Mouse (Mus musculus) stomach, postnatal 0 days (tissue): ENCODE data around the gene Smok2a. TPM values are rescaled to one million over a fixed set of nuclear protein-coding genes. Genes with fewer than 3 reads are reported as not detected.
"Not testable (repeated sequence)": the region's sequence is repeated elsewhere in the genome, so short reads cannot be mapped to it uniquely, and the experiment has no call there.

Experiments
- ATAC-seq: fragments of 200-750 bp; cut with Nextera tagmentation; 2 replicates; pipeline ENCODE4 v1.8.0; 2017; ENCODE audit not compliant: low FRiP score, low TSS enrichment
- DNase-seq: peaks from one replicate; pipeline ENCODE4 v3.0.0-alpha.2; 2016; ENCODE audit warnings: low spot score
- H3K27ac ChIP-seq: fragments of 300-500 bp; sonication (generic); replicated peaks from 2 replicates; pipeline ENCODE4 v1.5.1; 2014; ENCODE audit warnings: mild to moderate bottlenecking, control low read depth
- H3K27me3 ChIP-seq: fragments of 300-500 bp; sonication (generic); 2 replicates; pipeline ENCODE4 v1.6.1; 2014; ENCODE audit warnings: low read length; ENCODE audit not compliant: control insufficient read depth, insufficient read depth
- H3K36me3 ChIP-seq: fragments of 300-500 bp; sonication (generic); 2 replicates; pipeline ENCODE4 v1.6.1; 2014; ENCODE audit warnings: low read length, mixed read lengths; ENCODE audit not compliant: control insufficient read depth, insufficient read depth
- H3K4me1 ChIP-seq: fragments of 300-500 bp; sonication (generic); replicated peaks from 2 replicates; pipeline ENCODE4 v1.6.1; 2014; ENCODE audit warnings: antibody characterized with exemption; ENCODE audit not compliant: control insufficient read depth, insufficient read depth
- H3K4me2 ChIP-seq: fragments of 300-500 bp; sonication (generic); replicated peaks from 2 replicates; pipeline ENCODE4 v1.6.1; 2014; ENCODE audit warnings: low read depth, mild to moderate bottlenecking, control low read depth, moderate library complexity
- H3K4me3 ChIP-seq: fragments of 300-500 bp; sonication (generic); 2 replicates; pipeline ENCODE4 v1.5.1; 2014; ENCODE audit warnings: low read depth, low read length, control low read depth
- H3K9ac ChIP-seq: fragments of 300-500 bp; sonication (generic); 2 replicates; pipeline ENCODE4 v1.6.1; 2014; ENCODE audit warnings: mild to moderate bottlenecking, low read length, control low read depth, mixed read lengths
- H3K9me3 ChIP-seq: fragments of 300-500 bp; sonication (generic); 2 replicates; pipeline ENCODE4 v1.6.1; 2016; ENCODE audit warnings: low read length; ENCODE audit not compliant: control insufficient read depth
- CTCF ChIP-seq: IDR thresholded peaks from 2 replicates; pipeline ENCODE4 v1.5.1; 2016; ENCODE audit warnings: antibody characterized with exemption, low read depth, mild to moderate bottlenecking, moderate library complexity
- EP300 ChIP-seq: optimal IDR thresholded peaks from 2 replicates; pipeline ENCODE3; 2016; ENCODE audit warnings: antibody characterized with exemption
- WGBS: fragments of 180-500 bp; shearing (Covaris S2); extraction: QIAGEN DNeasy Blood & Tissue Kit; methylation state at CpG from one replicate; pipeline ENCODE4 v1.1.7; 2014; 5-methylcytosine and 5-hydroxymethylcytosine counted together
- polyA plus RNA-seq: library from polyadenylated mRNA; unstranded; fragments of >200 nt; fragmentation: Nextera tagmentation; extraction: Ambion mirVana; gene quantifications from 2 replicates; pipeline ENCODE4 v1.2.1, GENCODE M21; 2015

The Smok2a gene
- 0.08 TPM in 1 of 2 replicates, not detected in the other for polyA plus RNA-seq

DNA sequence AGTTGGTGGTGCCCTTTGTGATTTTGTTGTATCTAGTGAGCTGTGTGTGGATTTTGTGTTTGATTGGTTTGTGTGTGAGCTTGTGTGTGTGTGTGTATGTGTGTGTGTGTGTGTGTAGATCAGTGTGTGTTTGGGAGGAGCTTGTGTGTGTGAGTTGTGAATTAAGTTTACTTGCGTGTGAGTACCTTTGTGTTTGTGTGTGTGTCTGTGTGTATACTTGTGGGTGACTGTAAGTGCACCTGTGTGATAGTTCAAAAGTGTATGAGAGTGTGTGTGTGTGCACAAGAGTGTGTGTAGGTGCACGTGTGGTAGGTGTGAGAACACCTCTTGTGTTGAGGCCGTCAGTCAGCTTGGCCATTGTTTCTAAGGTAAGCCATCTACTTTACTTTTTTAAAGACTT, at the start of gene Smok2a:
Gene Smok2a, plus strand, starts transcription at position 301 of the 400 bp plus-strand sequence.
- Histone ChIP-seq H3K27me3 (no peaks in the 10 kb centered on the region), H3K9me3 (peaks cover 32% of the 10 kb centered on the region), H3K36me3 (no peaks in the 10 kb centered on the region), H3K9ac (no peak within 1 kb of the TSS), H3K4me3 (no peak within 1 kb of the TSS), H3K4me1 (no peaks in the 10 kb centered on the region), H3K4me2 (no peak within 1 kb of the TSS), H3K27ac (no peak within 1 kb of the TSS)
- DNase-seq (no peak), ATAC-seq (no peak)
- 83% methylated on average over 3 of the region's 3 CpGs for WGBS
- TF ChIP-seq CTCF, result no peak
- no peak for TF ChIP-seq EP300

DNA sequence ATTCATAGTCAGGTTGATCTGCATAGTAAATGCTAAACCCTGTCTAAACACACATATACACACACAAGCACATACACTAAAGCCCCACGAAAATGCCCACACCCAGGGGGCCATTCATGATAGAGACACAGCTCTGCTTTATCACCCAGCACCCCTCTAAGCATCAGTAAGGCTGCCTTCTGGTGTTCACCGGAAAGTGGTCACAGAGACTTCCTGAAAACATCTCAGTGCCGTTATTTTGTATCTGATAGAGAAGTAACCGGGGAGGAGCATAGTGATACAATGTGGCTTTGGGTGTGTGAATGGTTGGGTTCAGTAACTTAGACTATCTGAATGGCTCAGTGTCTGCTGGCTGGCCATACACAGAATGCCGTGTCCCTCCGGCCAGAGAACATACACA, 47.4 kb upstream of the Smok2a start:
- not testable (repeated sequence) for H3K9me3 ChIP-seq, H3K27me3 ChIP-seq, DNase-seq, ATAC-seq, H3K9ac ChIP-seq, H3K4me1 ChIP-seq, H3K27ac ChIP-seq, H3K36me3 ChIP-seq, H3K4me2 ChIP-seq, H3K4me3 ChIP-seq
- WGBS, result 87% methylated on average over 6 of the region's 6 CpGs

DNA sequence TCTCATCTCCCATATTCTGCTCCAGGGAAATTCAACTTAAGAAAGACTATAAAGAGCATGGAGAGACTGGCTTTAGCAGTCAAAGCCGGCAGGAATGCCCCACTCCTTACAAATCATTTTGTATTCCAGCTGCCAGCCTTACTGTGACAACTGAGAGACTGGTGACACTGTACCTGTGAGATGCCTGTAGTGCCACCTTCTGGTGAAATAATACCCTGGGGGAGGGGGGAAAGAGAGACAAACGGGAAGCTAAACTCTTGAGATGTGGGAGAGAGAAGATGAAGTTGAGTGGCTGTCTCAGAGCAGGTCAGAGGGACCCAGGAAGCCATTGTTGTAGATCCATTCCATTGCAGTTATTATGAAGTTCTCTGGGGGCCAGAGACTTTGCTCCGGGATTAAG, 47.0 kb upstream of the Smok2a start:
- not testable (repeated sequence) for ATAC-seq

DNA sequence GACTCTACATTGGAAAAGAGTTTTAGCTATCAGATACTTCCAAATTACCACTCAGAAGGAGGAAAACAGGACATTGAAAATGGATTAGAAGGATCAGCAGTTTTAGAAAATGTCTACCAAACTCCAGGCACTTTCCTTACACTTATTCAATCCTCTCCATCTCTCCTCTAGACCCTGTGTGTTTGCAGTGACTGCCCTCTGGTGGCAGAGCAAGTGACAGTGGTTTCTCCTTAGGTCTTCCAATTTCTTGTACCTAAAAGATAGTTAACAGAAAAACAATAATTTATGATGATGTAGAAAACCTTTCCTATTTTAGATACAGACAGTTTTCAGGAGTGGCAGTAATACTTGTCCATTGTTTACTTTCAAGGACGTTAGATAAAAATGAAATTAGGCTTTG, 45.4 kb upstream of the Smok2a start:
- not testable (repeated sequence) for H3K4me3 ChIP-seq, H3K27me3 ChIP-seq, H3K9ac ChIP-seq, H3K9me3 ChIP-seq, H3K36me3 ChIP-seq, H3K4me1 ChIP-seq, DNase-seq, H3K27ac ChIP-seq, H3K4me2 ChIP-seq, ATAC-seq
- no CpG with 5 or more reads among the region's 1 CpGs for WGBS

More for the DNA sequence above, 47.0 kb upstream of the Smok2a start:
- not testable (repeated sequence) for H3K9me3 ChIP-seq, DNase-seq, H3K4me1 ChIP-seq, H3K27me3 ChIP-seq, H3K27ac ChIP-seq, H3K36me3 ChIP-seq, H3K4me3 ChIP-seq, H3K4me2 ChIP-seq, H3K9ac ChIP-seq
- 48% methylated on average over 1 of the region's 3 CpGs for WGBS
- TF ChIP-seq CTCF, result peak; percentile 22

DNA sequence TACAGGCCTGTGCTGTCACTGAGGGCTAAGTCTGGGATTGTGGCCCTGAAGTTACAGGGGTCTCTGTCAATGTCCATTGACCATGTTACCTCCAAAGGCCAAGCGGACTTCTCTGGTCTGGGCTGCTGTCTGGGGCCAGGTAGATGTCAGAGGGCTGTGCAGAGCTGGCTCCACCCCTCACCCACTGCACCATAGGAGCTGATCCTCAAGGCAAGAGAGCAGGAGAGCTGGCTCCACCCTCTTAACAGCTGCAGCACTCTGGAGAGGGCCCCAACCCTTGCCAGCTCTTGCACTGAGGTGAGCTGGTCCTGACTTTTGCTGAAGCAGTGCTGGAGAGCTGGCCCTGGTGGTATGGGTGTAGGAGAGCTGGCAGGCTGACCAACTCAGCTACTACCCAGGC, 43.2 kb upstream of the Smok2a start:
- not testable (repeated sequence) for H3K4me2 ChIP-seq, DNase-seq, H3K4me1 ChIP-seq, H3K36me3 ChIP-seq, H3K9ac ChIP-seq, H3K27me3 ChIP-seq, H3K27ac ChIP-seq, H3K9me3 ChIP-seq, H3K4me3 ChIP-seq
- whole genome bisulfite sequencing, result 57% methylated on average over 1 of the region's 1 CpGs
- ATAC-seq, result peak; percentile 55

DNA sequence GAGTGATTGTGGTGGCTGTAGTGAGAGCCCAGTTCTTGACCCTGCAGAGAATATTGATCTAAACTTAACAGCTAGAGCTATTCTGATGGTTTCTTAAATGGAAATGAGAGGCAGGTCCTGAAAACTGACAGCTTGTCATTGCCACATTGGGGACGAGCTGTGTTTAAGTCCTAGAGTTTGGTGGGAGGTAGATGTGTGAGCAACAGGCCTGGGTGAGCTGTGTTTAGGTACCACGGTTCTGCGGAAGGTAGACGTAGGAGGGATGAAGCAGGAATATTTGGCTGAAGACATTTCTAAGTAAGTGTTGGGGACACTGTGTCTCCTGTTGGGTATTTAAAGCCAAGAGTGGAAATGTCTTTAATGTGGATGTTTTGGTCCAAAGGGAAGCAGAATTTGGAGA, 42.0 kb upstream of the Smok2a start:
- not testable (repeated sequence) for H3K27me3 ChIP-seq, H3K36me3 ChIP-seq, H3K9me3 ChIP-seq, ATAC-seq, H3K4me2 ChIP-seq, H3K9ac ChIP-seq, DNase-seq, H3K4me3 ChIP-seq, H3K27ac ChIP-seq, H3K4me1 ChIP-seq
- 90% methylated on average over 4 of the region's 4 CpGs for WGBS

DNA sequence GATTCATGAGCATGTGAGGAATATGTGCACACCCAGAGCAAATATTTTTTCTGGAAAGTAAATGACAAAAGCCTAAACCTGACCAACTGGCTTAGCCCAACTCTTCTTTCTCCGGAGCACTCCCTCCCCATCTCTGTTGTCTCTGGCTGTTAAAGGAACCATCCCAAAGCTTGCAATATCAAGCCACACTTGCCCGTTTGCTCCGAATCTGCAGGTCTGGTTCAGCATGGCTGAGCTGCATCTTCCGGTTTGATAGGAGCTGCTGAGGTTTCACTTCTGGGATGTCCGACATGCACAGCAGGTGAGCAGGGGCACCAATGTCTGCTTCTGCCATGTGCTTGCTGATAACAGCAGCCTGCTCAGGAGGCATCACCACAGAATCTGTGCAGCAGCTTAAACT, 40.5 kb upstream of the Smok2a start:
- ATAC-seq, DNase-seq: not testable (repeated sequence)

DNA sequence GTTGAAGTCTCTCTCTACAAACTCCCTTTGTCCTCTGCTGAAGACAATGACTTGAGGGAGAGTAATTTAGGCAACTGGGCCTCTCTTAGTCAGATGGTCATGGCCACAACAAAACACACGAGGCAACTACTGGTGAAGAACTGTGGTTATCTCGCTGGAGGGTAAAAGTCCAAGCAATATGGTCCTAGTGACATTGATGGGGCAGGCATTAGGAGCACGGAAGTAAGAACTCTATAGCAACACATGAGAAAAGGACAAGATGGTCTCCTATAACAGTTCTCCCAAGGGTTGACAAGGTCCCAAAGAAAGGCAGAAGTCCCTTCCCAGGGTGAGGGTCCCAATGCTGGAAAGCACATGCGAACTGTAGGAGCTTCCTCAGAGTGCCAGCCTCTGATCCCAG, 38.3 kb upstream of the Smok2a start:
- not testable (repeated sequence) for H3K9me3 ChIP-seq, H3K27me3 ChIP-seq, DNase-seq, H3K9ac ChIP-seq, H3K4me2 ChIP-seq, H3K36me3 ChIP-seq, H3K4me3 ChIP-seq, H3K4me1 ChIP-seq, H3K27ac ChIP-seq, ATAC-seq
- 60% methylated on average over 2 of the region's 4 CpGs for WGBS

More for the DNA sequence above, 40.5 kb upstream of the Smok2a start:
- H3K4me3 ChIP-seq, H3K9ac ChIP-seq, H3K9me3 ChIP-seq, H3K4me2 ChIP-seq, H3K27ac ChIP-seq, H3K27me3 ChIP-seq, H3K4me1 ChIP-seq, H3K36me3 ChIP-seq: not testable (repeated sequence)
- WGBS, result 89% methylated on average over 5 of the region's 5 CpGs

DNA sequence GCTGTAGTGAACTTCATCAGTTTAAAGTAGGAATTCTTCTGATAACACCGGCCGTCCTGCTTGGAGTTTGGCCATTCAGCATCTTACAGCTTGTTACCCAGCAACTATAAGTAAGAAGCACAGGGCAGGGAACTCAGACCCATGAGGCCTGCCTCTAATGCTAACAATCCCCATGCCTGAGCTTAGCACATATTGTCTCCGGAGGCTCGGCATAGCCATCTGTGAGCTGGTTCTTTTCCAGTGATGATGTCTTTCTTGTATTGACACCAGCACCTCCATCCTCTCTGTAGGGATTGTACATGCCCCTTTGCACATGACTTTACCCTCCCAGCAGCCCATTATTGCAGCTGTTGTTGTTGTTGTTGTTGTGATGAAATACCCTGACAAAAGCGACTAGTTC, 36.5 kb upstream of the Smok2a start:
- DNase-seq, H3K9me3 ChIP-seq, H3K4me3 ChIP-seq, H3K27me3 ChIP-seq, H3K27ac ChIP-seq, H3K4me2 ChIP-seq, H3K4me1 ChIP-seq, H3K36me3 ChIP-seq, ATAC-seq, H3K9ac ChIP-seq: not testable (repeated sequence)
- WGBS, result 93% methylated on average over 4 of the region's 5 CpGs
